Mouse (Mus musculus) bone marrow macrophage, adult 2 months (primary cell): ENCODE results near the gene 2310022A10Rik.

Source experiments
- CTCF ChIP-seq: IDR thresholded peaks from 2 replicates; pipeline ENCODE4 v1.5.1; 2012; ENCODE audit warnings: low read depth, mild to moderate bottlenecking, low read length, moderate library complexity
- POLR2A ChIP-seq: IDR thresholded peaks from 2 replicates; pipeline ENCODE4 v1.6.1; 2012; ENCODE audit warnings: mild to moderate bottlenecking, low read depth, low read length, borderline replicate concordance

DNA sequence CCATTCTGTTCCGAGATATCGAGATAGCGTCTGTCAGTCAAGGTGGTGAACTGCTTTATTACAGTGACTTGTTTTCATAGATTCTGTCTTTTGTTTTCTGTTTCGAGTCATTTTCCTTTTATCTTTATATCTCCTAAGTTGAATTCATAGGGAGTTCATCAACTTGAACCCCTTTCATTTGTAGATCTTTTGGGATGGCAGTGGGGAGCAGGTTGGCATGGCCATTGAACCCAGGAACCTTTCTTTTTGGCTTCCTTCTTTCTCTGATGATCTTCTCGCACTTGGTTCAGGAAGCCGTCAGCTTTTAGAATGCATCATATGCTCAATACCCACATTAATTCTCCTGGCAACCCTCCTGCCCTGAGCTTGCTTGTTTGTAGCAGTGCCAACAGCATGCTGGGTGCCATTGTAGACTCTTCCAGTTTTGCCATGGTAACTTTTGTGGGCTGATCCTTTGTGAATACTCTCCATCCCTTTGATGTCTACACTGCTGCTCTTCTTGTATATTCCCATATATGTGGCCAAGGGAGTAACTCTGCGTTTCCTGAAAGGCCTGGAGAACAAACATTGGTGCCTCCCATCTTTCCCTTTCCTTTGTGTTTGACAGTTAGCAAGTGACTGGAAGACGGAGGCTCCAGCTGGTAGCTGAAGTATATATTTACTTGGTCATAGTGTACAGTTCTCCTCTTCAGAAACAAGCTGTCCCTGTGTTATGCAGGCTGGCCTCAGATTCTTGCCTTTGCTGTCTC lies 60.9 kb downstream of the 2310022A10Rik start:
- TF ChIP-seq POLR2A: no peak
- no peak for TF ChIP-seq CTCF
